Mouse (Mus musculus): ENCODE results near the gene Rmi1. TPM values are rescaled to one million over a fixed set of nuclear protein-coding genes. Genes with fewer than 3 reads are reported as not detected.
"Not testable (repeated sequence)": the region's sequence is repeated elsewhere in the genome, so short reads cannot be mapped to it uniquely, and the experiment has no call there.

Rmi1 gene
- polyA plus RNA-seq, 1 experiment from 2014 or later = 19.3 TPM

GRCm38 (mm10) chr13:58397651-58398050, 4.4 kb upstream of the Rmi1 start:
- no peak for TF ChIP-seq CTCF (IDR thresholded peaks at IDR 0.05; ENCODE audit: low read depth)
- Histone ChIP-seq H3K4me1 (replicated peaks; ENCODE audit: insufficient read depth, low read length) (no peaks in the 10 kb centered on the region), H3K4me3 (replicated peaks; ENCODE audit: low read depth, low read length) (no peak overlapping the region), H3K27ac (no peak overlapping the region), H3K36me3 (ENCODE audit: insufficient read depth, low read length) (peaks cover 34% of the 10 kb centered on the region), H3K4me2 (ENCODE audit: low read length) (no peak overlapping the region), H3K9me3 (replicated peaks; ENCODE audit: low read length) (no peaks in the 10 kb centered on the region), H3K9ac (ENCODE audit: low read depth, low read length) (no peak overlapping the region), H3K27me3 (ENCODE audit: insufficient read depth, low read length) (no peaks in the 10 kb centered on the region)
- WGBS = 77% methylated on average over 13 of the region's 13 CpGs
- DNase-seq (ENCODE audit: low spot score) (no peak), ATAC-seq (replicated peaks; ENCODE audit: low FRiP score, low read depth) (no peak)

DNA sequence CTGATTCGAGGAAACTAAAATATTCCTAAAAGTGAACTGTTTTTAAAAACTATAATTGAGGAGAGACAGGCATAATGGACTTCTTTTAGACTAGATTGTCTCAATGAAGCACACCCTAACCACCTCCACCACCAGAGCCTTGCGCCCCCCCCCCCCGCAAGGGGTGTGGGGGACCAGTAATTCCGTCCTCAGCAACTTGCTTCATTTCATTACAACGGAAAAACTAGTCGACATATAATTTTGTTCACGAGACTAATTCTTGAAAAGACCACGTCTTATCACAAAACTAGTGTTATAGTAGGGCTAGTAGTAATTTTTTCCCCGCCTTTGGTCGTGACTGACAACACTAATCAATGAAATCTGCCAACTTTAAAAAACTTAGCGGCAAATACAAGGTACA, 1.5 kb upstream of the Rmi1 start:
- WGBS = under 1% methylated on average over 11 of the region's 11 CpGs

DNA sequence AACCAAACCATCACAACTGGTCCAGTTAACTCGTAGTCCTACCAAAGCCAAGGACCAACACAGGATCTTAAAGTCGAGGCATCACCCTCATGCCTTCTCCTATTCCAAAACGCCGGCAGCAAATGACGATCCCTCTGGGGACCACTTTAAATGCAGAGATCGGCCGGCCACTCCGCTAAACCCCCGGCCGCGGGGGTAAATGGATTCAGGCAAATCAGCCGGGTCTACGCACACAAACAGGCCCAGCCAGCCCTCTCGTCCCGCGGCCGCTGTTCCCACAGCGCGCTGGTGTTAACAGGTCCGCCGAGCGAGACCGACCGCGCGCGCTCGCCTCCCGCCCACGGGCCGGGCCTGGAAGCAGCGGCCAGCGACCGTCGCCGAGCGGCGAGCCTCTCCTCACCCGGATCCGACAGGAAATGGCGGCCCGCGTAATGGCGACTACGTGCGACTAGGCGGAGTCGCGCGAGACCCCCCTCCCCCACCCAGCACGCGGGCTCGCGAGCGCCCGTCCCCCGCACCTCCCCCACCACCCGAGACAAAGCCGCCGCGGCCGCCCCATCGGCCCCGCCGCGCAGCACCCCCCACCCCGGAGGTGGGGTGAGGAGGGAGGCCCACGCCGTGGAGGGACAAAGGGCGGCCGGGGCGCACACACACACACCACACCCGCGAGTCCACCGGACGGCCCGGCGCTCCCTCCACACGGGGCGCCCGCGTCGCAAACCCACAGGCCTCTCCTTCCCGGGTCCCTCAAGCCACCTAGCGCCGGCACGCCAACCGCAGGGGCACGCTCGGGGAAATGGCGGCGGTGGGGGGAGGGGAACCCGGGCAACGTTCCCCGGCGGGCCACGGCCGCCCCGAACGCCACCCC, 679 bp upstream of the Rmi1 start:
- H3K36me3 ChIP-seq (ENCODE audit: insufficient read depth, low read length) = peaks cover 10% of the 10 kb centered on the region
- peak overlapping the region; percentile 100 for H3K9ac ChIP-seq (ENCODE audit: low read depth, low read length)
- DNase-seq (ENCODE audit: low spot score) = peak; percentile 79
- H3K9me3 ChIP-seq (replicated peaks; ENCODE audit: low read length) = no peaks in the 10 kb centered on the region
- 1% methylated on average over 69 of the region's 100 CpGs for WGBS
- peak overlapping the region; percentile 84 for H3K4me3 ChIP-seq (replicated peaks; ENCODE audit: low read depth, low read length)
- peak overlapping the region; percentile 93 for H3K27ac ChIP-seq
- H3K4me2 ChIP-seq (ENCODE audit: low read length) = peak overlapping the region; percentile 75
- H3K27me3 ChIP-seq (ENCODE audit: insufficient read depth, low read length) = no peaks in the 10 kb centered on the region
- TF ChIP-seq CTCF (IDR thresholded peaks at IDR 0.05; ENCODE audit: low read depth) = peak; percentile 7; the same call in 1 of the 2 replicates
- ATAC-seq (replicated peaks; ENCODE audit: low FRiP score, low read depth) = peak; percentile 34
- H3K4me1 ChIP-seq (replicated peaks; ENCODE audit: insufficient read depth, low read length) = no peaks in the 10 kb centered on the region

More for the DNA sequence above, 1.5 kb upstream of the Rmi1 start:
- Histone ChIP-seq H3K27ac (peak overlapping the region; percentile 93; the same call in 1 of the 2 replicates), H3K27me3 (ENCODE audit: insufficient read depth, low read length) (no peaks in the 10 kb centered on the region), H3K9ac (ENCODE audit: low read depth, low read length) (peak overlapping the region; percentile 100), H3K9me3 (replicated peaks; ENCODE audit: low read length) (no peaks in the 10 kb centered on the region), H3K4me1 (replicated peaks; ENCODE audit: insufficient read depth, low read length) (no peaks in the 10 kb centered on the region), H3K4me3 (replicated peaks; ENCODE audit: low read depth, low read length) (peak overlapping the region; percentile 84), H3K36me3 (ENCODE audit: insufficient read depth, low read length) (peaks cover 16% of the 10 kb centered on the region), H3K4me2 (ENCODE audit: low read length) (peak overlapping the region; percentile 75)
- no peak for TF ChIP-seq CTCF (IDR thresholded peaks at IDR 0.05; ENCODE audit: low read depth)
- ATAC-seq (replicated peaks; ENCODE audit: low FRiP score, low read depth) (no peak), DNase-seq (ENCODE audit: low spot score) (no peak)

DNA sequence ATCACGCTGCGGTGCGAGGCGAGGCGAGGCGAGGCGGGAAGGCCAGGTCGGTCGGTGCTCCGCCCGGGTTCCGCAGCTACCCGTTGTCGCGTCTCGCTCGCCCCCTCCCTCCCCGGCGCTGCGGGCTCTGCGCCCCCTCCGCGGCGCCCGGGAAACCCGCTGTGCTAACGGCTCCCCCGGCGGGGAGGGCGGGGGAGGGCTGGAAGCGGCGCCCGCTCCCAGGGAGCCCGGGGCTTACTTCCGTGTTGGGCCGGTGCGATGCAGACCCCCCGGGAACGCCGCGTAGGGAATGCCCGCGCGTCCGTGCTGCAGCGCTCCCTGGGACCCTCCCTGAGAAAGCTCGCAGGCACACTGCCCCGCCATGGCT, 679 bp downstream of the Rmi1 start:
- ATAC-seq (replicated peaks; ENCODE audit: low FRiP score, low read depth) = peak; percentile 67
- 0% methylated on average over 26 of the region's 48 CpGs for WGBS
- no peaks in the 10 kb centered on the region for H3K9me3 ChIP-seq (replicated peaks; ENCODE audit: low read length)
- peaks cover 1% of the 10 kb centered on the region; the same call in 1 of the 2 replicates for H3K36me3 ChIP-seq (ENCODE audit: insufficient read depth, low read length)
- peak overlapping the region; percentile 100 for H3K9ac ChIP-seq (ENCODE audit: low read depth, low read length)
- DNase-seq (ENCODE audit: low spot score) = no peak
- H3K4me1 ChIP-seq (replicated peaks; ENCODE audit: insufficient read depth, low read length) = no peaks in the 10 kb centered on the region
- no peak for TF ChIP-seq CTCF (IDR thresholded peaks at IDR 0.05; ENCODE audit: low read depth)
- peak overlapping the region; percentile 93 for H3K27ac ChIP-seq
- peak overlapping the region; percentile 63 for H3K4me2 ChIP-seq (ENCODE audit: low read length)
- H3K4me3 ChIP-seq (replicated peaks; ENCODE audit: low read depth, low read length) = peak overlapping the region; percentile 84
- H3K27me3 ChIP-seq (ENCODE audit: insufficient read depth, low read length) = no peaks in the 10 kb centered on the region

DNA sequence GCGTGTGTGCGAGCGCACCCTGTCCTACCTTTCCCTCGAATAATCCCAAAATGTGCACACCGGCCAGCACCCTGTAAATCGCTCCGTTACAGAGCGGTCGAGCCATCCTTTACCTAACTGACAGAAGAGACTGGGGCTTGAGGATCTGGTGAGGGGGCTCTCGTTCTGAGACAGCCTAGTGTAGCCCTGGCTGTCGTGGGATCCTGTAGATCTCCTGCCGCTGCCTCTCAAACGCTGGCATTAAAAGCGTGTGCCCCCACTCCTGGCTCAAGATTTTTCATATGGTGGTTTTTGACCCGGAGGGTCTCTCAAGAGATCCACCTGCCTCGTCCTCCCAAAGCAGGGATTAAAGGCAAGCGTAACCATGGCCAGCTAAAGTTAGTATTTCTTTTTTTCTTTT, 1.2 kb downstream of the Rmi1 start, which contains the start of gene Hnrnpk:
Gene Hnrnpk (minus strand): TSS at position 101 of the 400 bp plus-strand sequence.
- H3K9me3 ChIP-seq (replicated peaks; ENCODE audit: low read length); H3K36me3 ChIP-seq (ENCODE audit: insufficient read depth, low read length); ATAC-seq (replicated peaks; ENCODE audit: low FRiP score, low read depth); DNase-seq (ENCODE audit: low spot score); H3K27me3 ChIP-seq (ENCODE audit: insufficient read depth, low read length); H3K4me1 ChIP-seq (replicated peaks; ENCODE audit: insufficient read depth, low read length): not testable (repeated sequence)
- H3K27ac ChIP-seq = peak within 1 kb of the TSS; percentile 93
- H3K4me3 ChIP-seq (replicated peaks; ENCODE audit: low read depth, low read length) = peak within 1 kb of the TSS; percentile 84
- H3K9ac ChIP-seq (ENCODE audit: low read depth, low read length) = peak within 1 kb of the TSS; percentile 100
- peak within 1 kb of the TSS; percentile 63 for H3K4me2 ChIP-seq (ENCODE audit: low read length)
- WGBS = 6% methylated on average over 17 of the region's 17 CpGs

DNA sequence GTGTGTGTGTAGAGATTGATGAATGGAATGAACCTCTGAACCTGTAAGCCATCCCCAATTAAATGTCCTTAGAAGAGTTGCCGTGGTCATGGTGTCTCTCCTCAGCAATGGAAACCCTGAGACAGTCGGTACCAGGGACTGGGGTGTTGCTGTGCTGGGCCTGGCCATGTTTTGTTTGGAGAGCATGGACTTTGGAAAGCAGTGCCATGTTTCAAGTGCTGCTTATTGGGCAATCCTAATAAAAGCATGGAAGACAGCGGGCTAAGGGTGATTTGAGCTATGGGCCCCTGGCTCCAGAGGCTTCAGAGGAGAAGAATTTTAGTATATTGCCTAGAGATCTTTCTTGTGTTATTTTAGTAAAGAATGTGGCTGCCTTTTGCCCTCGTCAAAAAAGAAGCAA, 9.0 kb downstream of the Rmi1 start:
- 91% methylated on average over 4 of the region's 4 CpGs for WGBS
- peaks cover 8% of the 10 kb centered on the region; the same call in 1 of the 2 replicates for H3K36me3 ChIP-seq (ENCODE audit: insufficient read depth, low read length)
- no peak overlapping the region for H3K9ac ChIP-seq (ENCODE audit: low read depth, low read length)
- H3K4me3 ChIP-seq (replicated peaks; ENCODE audit: low read depth, low read length) = no peak overlapping the region
- DNase-seq (ENCODE audit: low spot score) (no peak), ATAC-seq (replicated peaks; ENCODE audit: low FRiP score, low read depth) (no peak)
- H3K27me3 ChIP-seq (ENCODE audit: insufficient read depth, low read length) = no peaks in the 10 kb centered on the region
- no peaks in the 10 kb centered on the region for H3K4me1 ChIP-seq (replicated peaks; ENCODE audit: insufficient read depth, low read length)
- no peak for TF ChIP-seq CTCF (IDR thresholded peaks at IDR 0.05; ENCODE audit: low read depth)
- H3K27ac ChIP-seq = no peak overlapping the region
- no peak overlapping the region for H3K4me2 ChIP-seq (ENCODE audit: low read length)
- no peaks in the 10 kb centered on the region for H3K9me3 ChIP-seq (replicated peaks; ENCODE audit: low read length)

Data from kidney, postnatal 0 days (tissue).